Mouse (Mus musculus) lung, postnatal 4 days (tissue): ENCODE data around the gene Tmem260.

ENCODE experiments used
- DNase-seq, 2 experiments: peaks; one replicate each; pipeline ENCODE4 v3.0.0; 2021

Gene Tmem260

GRCm38 (mm10) chr14:48482762-48483161 lies 36.8 kb downstream of the Tmem260 start:
- no peak for DNase-seq

DNA sequence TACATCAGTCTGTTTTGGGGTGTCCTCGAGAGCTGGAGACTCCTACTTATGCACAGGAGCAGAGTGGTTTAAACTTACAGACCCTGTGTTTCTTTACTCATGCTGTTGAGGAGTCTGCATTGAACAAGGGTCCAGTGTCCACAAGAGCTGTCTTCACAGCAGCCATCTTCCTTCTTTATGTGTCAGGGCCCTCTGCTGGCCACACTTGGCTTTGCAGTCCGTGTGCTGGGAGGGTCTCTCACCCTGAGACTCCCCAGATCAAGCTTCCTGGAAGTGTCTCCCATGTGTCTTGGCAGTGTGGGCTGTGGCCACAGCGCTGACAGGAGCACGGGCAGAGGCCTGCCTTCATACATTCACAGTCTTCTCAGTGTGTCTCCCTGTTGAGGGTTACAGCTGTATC lies 48.0 kb downstream of the Tmem260 start:
- DNase-seq = peak; percentile 52 to 59

- DNase-seq = no peak
Measured at GRCm38 (mm10) chr14:48502573-48502972, 56.6 kb downstream of the Tmem260 start.

DNA sequence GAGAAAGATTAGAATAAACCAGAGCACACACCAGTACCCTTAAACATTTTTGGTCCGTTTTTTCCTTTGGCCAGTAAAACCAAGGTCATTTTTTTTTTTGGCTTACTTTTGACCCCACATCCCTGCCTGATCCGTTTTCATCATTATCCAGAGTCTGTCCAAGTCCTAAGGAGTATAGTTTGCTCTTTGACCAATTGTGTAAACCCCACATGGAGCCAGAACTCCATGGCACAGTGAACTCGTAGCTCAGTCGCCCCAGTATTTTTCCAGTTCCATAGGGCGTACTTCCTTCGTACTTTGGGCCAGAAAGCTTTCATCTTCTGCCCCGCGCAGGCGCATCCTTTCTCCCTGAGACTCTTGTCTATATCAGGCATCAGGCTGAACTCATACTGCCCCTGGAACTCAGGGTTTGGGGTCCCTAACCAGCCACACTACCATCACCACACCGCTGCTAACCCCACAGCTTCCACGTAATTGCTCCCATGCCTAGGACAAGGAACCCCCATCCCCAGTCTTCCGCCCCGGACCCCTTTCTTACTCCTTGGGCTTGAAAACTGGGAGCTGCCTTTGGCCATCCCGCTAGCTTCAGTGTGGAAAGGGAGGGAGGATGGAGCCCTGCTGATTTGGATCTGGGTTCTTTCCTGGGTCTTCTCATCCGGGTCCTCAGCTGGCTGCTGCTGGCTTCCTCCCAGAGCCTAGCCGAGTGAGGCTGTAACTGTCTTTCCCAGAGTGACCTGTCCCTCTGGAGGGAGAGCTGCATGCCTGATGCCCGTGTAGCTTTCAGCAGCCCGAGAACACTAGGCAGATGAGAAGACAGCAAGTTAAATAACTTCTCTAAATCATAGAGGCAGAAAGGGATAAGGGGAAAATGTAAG lies 58.0 kb downstream of the Tmem260 start:
- DNase-seq = no peak

DNA sequence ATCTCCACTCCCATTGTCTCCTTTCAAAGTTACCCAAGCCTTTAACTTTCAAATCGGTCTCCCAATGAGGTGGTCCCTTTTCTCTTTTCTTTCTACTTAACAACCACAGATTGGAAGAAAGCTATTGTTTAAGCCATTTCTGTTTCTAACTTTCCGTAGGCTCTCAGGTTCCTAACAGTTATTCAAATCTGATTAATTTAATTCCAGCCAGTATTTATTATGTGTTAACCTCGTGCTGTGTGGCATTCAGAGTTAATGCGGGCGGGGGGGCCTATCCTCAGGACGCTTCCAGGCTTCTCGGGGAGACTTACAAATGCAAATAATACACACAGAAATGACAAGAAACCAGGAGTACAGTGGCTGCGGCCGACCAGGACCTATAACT lies 58.6 kb downstream of the Tmem260 start:
- DNase-seq = no peak

- no peak for DNase-seq
Measured at GRCm38 (mm10) chr14:48505606-48506005, 59.7 kb downstream of the Tmem260 start.

- DNase-seq = no peak
Measured at GRCm38 (mm10) chr14:48507376-48507775, 61.5 kb downstream of the Tmem260 start.

DNA sequence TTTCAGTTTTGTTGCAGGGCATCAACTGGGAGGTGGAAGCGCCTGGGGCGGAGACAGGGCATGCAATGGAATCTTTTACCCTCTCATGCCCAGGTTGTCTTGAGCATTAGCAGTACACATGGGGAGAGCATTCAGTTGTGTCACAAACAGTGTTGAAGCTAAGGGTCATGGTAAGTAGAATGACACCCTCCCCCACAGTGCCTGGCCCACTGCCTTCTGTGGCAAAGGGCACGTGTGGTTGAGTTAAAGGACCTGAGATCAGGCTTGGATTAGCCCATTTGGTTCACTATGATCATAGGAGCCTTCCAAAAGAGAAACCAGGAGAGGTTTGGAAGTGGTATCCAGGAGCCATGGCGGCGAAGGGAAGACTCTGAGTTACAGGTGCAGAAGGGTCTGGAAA lies 63.2 kb downstream of the Tmem260 start:
- DNase-seq = no peak

- peak; percentile 20 to 33 for DNase-seq
Measured at GRCm38 (mm10) chr14:48513098-48513823, 67.3 kb downstream of the Tmem260 start.

- no peak for DNase-seq
Measured at GRCm38 (mm10) chr14:48513824-48514493, 68.0 kb downstream of the Tmem260 start.

DNA sequence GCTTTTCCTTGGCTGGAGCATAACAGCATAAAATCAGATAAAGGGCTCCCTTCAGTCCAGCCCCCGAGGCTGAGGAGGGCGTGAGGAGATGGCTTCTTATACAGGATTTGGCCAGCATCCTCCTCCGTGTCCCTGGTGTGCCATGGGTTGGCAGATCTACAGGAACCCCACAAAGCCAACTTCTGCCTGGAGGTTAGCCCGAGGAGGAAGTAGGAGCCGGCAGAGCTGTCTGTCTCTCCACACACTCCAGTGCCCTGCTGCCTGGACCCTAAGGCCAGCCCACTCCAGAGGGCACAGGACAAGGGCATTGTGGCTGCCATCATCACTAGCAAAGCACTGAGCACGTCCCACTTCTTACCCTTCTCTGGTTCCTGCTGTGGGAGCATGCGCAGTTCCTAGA lies 68.7 kb downstream of the Tmem260 start:
- DNase-seq = no peak

DNA sequence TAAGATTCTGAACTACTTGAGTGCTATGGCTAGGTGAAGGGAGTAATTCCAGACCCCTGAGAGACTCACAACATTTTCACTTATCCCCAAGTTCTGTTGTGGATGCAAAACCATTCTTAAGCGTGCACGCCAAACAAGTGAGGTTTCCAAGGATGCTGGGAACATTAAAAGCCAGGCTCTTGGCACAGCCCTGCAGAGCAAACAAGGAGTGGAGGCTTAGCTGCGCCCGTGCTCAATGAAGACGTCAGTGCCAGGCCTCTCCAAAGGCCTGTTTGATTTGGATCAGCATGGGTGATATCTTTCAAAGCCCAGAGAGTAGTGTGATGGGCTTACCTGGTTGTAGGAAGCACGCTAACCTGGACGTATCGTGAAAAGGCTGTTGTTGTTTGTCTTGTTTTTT lies 69.6 kb downstream of the Tmem260 start:
- no peak for DNase-seq

DNA sequence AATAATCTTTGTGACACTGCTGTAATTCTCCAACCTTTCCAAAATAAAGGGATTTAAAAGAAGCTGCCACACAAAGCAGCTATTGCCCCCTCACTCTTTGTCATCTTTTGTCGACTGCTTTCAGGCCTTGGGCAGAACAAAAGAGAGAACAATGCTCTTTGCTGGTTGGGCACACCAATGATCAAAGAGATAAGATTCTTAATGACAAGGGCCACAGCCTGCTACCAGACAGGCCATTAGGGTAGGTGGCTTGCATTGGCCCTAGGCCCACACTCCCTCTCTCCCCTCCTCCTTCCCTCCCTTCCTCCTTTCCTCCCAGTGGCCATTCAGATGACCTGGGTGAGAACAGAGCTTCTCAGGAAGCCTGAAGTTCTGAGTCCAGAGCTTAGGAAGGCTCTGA lies 77.4 kb downstream of the Tmem260 start:
- no peak for DNase-seq

DNA sequence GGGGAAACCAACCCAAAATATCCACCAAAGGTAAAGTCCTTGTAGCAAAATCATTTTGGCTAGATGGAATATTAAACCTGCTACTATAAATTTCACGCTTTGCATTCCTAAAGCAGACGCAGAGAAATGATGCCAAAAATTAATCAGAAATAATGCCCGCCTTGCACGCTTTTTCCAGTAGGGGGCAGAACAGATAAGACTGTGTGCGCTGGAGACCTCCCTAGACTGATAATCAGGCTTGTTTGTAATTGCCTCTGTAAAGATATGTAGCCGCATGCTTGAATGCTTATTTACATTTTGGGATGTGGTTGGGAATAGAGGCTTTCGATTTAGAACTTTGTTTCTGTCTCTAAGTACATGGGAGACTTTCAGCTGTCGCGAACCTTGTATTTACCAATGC lies 78.2 kb downstream of the Tmem260 start:
- DNase-seq = peak in 1 of 2 experiments; percentile 15

DNA sequence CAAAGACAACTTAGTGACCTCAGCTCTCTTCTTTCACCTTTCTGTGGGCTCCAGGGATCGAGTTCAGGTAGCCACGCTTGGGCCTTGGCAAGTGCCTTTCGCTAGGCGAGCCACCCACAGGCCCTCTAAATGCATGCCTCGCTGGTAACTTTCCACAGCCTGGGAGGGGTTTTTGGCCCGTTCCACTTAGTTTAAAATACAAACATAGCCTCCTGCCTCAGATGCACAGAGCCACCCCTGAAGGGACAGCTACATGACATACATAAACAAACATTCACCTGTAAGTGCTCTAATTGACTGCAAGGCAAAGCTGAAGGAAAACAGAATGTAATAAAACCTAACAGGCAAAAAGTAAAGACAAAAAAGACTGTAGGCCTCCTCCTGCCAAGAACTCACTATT lies 79.1 kb downstream of the Tmem260 start:
- no peak for DNase-seq

DNA sequence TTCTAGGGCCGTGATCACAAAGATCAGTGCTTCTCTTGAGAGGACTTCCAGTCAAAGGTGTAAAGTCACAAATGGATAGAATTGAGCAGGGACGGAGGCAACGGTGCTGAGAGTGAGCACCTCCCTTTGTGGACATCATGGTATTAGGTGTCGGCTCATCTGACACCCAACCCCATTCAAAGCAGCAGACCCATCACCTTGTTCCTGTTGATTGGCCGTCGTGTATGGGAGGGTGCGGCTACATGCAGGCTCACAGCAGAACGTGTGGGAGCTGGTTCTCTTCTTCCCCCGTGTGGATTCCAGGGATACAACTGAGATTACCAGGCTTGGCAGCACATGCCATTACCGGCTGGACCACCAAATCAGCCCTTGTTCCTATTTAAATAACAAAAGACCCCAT lies 84.7 kb downstream of the Tmem260 start:
- no peak for DNase-seq

DNA sequence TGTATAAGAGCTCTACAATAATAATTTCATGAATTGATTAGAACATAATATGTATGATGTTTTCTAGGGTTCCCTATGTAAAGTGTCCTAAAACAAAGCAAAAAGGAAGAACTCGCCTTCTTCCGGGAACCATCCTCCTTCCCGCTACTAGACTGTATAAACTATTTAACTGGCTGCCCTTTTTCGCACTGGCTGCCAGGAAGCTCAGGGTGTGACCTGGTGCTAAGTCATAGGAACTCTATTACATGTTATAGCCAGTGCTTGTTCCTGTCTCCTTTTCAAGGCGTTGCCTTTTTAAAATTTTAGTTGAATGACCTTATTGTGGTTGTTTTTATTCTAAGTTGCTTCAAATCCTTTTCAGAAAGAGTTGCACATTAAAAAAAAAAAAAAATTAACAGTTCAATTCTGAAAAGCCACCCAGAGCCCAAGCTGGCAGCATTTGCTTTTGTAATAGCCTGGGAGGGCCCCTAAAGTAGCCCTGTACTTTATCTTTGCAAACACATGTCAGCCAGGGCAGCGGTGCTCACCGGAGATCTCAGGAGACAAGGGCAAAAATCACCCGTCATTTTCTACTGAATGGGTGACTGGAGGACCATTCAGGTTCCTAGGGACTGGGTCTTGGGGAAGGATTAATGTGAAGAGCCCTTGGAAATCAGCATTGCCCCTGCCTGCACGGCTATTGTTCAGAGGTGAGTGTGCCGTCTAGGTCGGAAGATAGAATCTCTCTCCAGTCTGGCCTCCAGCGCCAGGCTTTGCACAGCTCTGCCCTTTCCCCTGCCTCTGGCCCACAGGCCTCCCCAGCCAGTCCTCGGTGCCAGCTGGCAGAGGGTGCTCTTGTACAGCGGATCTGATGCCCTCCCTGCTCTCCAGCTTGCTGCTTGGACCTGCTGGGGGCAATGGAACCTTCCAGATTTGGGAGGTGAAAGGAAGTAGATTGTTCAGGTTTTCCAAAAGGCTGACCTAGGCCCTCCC lies 92.2 kb downstream of the Tmem260 start:
- no peak for DNase-seq

GRCm38 (mm10) chr14:48545166-48545565 lies 99.2 kb downstream of the Tmem260 start:
- DNase-seq = no peak

GRCm38 (mm10) chr14:48546009-48546408 lies 100.1 kb downstream of the Tmem260 start:
- no peak for DNase-seq

GRCm38 (mm10) chr14:48549703-48550102 lies 103.8 kb downstream of the Tmem260 start:
- no peak for DNase-seq

DNA sequence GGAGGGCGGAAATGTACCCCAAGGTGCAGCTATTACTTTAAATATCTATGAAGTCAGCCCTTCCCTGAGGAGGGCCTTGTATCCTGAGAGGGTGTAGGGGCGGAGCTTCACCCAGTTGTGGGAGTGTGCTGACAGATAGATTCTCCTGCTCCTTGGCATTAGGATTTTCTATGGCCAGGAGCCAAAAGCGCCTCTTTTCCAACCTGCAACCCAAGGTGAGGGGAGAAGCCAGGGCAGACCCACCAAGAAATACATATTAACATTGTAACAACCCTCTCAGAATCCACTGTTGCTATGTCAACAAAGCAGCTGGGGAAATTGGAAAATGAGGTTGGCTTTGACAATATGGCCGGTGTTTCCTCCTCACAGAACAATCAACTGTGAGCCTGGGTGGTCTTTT lies 107.3 kb downstream of the Tmem260 start:
- no peak for DNase-seq

DNA sequence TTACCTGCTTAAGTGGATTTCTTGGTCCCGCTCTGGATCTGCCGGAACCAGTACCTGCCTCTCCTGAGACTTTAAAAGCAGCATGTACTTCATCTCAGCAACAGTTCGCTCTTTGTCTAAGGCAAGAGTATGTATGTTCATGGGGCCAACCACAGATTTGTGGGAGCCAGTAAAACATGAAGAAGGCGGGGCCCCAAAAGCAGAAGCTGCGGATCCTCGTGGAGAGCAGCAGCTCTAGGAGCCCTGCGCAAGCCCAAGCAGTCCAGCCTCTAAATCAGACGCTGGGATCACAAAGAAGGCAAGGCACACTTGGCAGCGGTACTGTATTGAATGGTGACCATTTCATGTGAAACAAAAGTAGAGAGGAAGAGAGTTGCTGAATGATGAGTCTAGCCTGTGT lies 107.8 kb downstream of the Tmem260 start:
- no peak for DNase-seq

DNA sequence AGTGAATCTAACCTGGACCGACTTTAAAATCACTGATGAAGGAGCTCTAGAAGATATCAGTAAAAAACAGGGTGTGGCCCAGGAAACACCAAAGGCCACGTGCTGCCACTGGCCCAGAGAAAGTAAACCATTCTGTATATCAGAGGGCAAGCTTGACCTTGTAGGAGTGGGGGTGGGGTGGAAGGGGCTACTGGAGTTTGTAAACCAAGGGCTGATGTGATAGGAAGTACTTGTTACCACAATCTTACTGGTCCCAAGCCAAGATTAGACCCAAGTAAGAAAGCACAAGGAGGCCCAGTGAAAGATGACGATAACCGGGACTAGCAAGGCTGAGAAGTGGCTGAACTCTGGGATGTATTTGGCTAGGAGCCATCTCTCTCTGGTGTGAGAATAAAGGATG lies 113.1 kb downstream of the Tmem260 start:
- DNase-seq = no peak
